ENCODE assay signal across 17 mouse cellular contexts in genomic region chr5:74832011-74832410, GRCm38 (mm10).
DNase-seq lines count a peak whose midpoint lies in the region; ATAC-seq lines count a peak whose summit lies in the region.
"Had no signal": no experiment of that assay in that cellular context is flagged by ENCODE, and none has a peak within 500 bp of the region (broad histone marks: within the 10 kb centered on the region; RNA-seq: fewer than 3 reads in every experiment).

No protein-coding gene starts in this region.

- no peaks in the 10 kb centered on the region for H3K4me1 ChIP-seq in midbrain, embryonic 11.5 days (ENCODE audit: control insufficient read depth, insufficient read depth, low read length)
- H3K4me1 ChIP-seq in midbrain, embryonic 14.5 days (ENCODE audit: control insufficient read depth, insufficient read depth, low read length), result no peaks in the 10 kb centered on the region
- H3K4me1 ChIP-seq: megakaryocyte, embryonic 14.5 days had no signal

- peak; percentile 97 for ATAC-seq in frontal cortex, adult (ENCODE audit: low TSS enrichment)
- ATAC-seq in midbrain, embryonic 11.5 days (ENCODE audit: low FRiP score), result no peak
- no peak for ATAC-seq in midbrain, embryonic 14.5 days (ENCODE audit: low FRiP score, low TSS enrichment)

- 86% methylated on average over 7 of the region's 7 CpGs for WGBS in midbrain, embryonic 11.5 days
- WGBS in midbrain, embryonic 14.5 days, result 86% methylated on average over 7 of the region's 7 CpGs

- H3K9me3 ChIP-seq in midbrain, embryonic 11.5 days (ENCODE audit: control insufficient read depth, low read length), result no peaks in the 10 kb centered on the region
- H3K9me3 ChIP-seq in midbrain, embryonic 14.5 days (ENCODE audit: control insufficient read depth, low read length), result no peaks in the 10 kb centered on the region
- H3K9me3 ChIP-seq: embryonic facial prominence, embryonic 13.5 days had no signal

- no peak overlapping the region for H3K27ac ChIP-seq in midbrain, embryonic 11.5 days (ENCODE audit: low read depth, low read length)
- no peak overlapping the region for H3K27ac ChIP-seq in midbrain, embryonic 14.5 days (replicated peaks; ENCODE audit: low read depth, low read length)
- H3K27ac ChIP-seq: embryonic facial prominence, embryonic 13.5 days; hindbrain, embryonic 14.5 days had no signal

- DNase-seq in frontal cortex, postnatal 25 days (ENCODE audit: low spot score in 2 of 2), result no peak
- DNase-seq in midbrain, embryonic 11.5 days (ENCODE audit: low spot score, missing footprints), result peak; percentile 21
- DNase-seq in midbrain, embryonic 14.5 days, result no peak
- peak; percentile 68 for DNase-seq in forelimb bud, embryonic 11.5 days (ENCODE audit: low read depth, low spot score)
- no peak for DNase-seq in adrenal gland, postnatal 4 days (ENCODE audit: low spot score in 2 of 2)
- no peak for DNase-seq in gastrocnemius, postnatal 4 days (ENCODE audit: low spot score in 2 of 2)
- DNase-seq: B cell, adult 2 months; cerebellum, adult 8-10 months; kidney, adult 11 months; kidney, postnatal 4 days; thymus, postnatal 36 days had no signal

- H3K4me3 ChIP-seq in midbrain, embryonic 11.5 days (ENCODE audit: low read depth, low read length), result no peak overlapping the region
- no peak overlapping the region for H3K4me3 ChIP-seq in midbrain, embryonic 14.5 days (replicated peaks; ENCODE audit: low read depth, low read length)
- H3K4me3 ChIP-seq: embryonic facial prominence, embryonic 13.5 days; megakaryocyte, embryonic 14.5 days; myocyte had no signal

- H3K27me3 ChIP-seq in midbrain, embryonic 11.5 days (ENCODE audit: control insufficient read depth, insufficient read depth, low read length), result no peaks in the 10 kb centered on the region
- H3K27me3 ChIP-seq in midbrain, embryonic 14.5 days (ENCODE audit: control insufficient read depth, insufficient read depth, low read length), result no peaks in the 10 kb centered on the region
- H3K27me3 ChIP-seq: megakaryocyte, embryonic 14.5 days had no signal

- no peaks in the 10 kb centered on the region for H3K36me3 ChIP-seq in midbrain, embryonic 11.5 days (ENCODE audit: control insufficient read depth, insufficient read depth, low read length)
- no peaks in the 10 kb centered on the region for H3K36me3 ChIP-seq in midbrain, embryonic 14.5 days (ENCODE audit: control insufficient read depth, insufficient read depth, low read length)
- H3K36me3 ChIP-seq: embryonic facial prominence, embryonic 13.5 days had no signal

- H3K9ac ChIP-seq in midbrain, embryonic 11.5 days (ENCODE audit: low read length), result no peak overlapping the region
- no peak overlapping the region for H3K9ac ChIP-seq in midbrain, embryonic 14.5 days (replicated peaks; ENCODE audit: low read length)
- H3K9ac ChIP-seq: embryonic facial prominence, embryonic 13.5 days; hindbrain, embryonic 14.5 days had no signal

- H3K4me2 ChIP-seq in midbrain, embryonic 11.5 days, result no peak overlapping the region
- no peak overlapping the region for H3K4me2 ChIP-seq in midbrain, embryonic 14.5 days (ENCODE audit: low read length)
- H3K4me2 ChIP-seq: embryonic facial prominence, embryonic 13.5 days; hindbrain, embryonic 14.5 days; liver, embryonic 11.5 days had no signal

Comparison
In these comparisons a context has a peak if more than half of its experiments do, and no peak if none do; other contexts are left out.
1. DNase-seq: peak in midbrain, embryonic 11.5 days (single experiment) and forelimb bud, embryonic 11.5 days (single experiment); none in frontal cortex, postnatal 25 days (0 of 2), midbrain, embryonic 14.5 days (single experiment), adrenal gland, postnatal 4 days (0 of 2) and gastrocnemius, postnatal 4 days (0 of 2).